Mouse (Mus musculus): ENCODE data around the gene Tmem192. TPM values are rescaled to one million over a fixed set of nuclear protein-coding genes. Genes with fewer than 3 reads are reported as not detected.

The Tmem192 gene
- polyA plus RNA-seq, 1 experiment from 2014 or later: 34.8 TPM

Other genes with a start within 250 kb of the Tmem192 start
- 46.5 and 55.0 TPM in 2 replicates for gene Msmo1, start 213.4 kb upstream of the Tmem192 start, polyA plus RNA-seq (2014; fragmentation: Nextera tagmentation; extraction: Ambion mirVana)
- 13.1 and 13.9 TPM in 2 replicates for gene Klhl2, start 97.2 kb upstream of the Tmem192 start, polyA plus RNA-seq (2014; fragmentation: Nextera tagmentation; extraction: Ambion mirVana)
- gene Trim75, start 40.6 kb downstream of the Tmem192 start, polyA plus RNA-seq (2014; fragmentation: Nextera tagmentation; extraction: Ambion mirVana): 0.11 TPM in 1 of 2 replicates, not detected in the other
- 0.16 and 0.24 TPM in 2 replicates for gene Trim61, start 71.3 kb downstream of the Tmem192 start, polyA plus RNA-seq (2014; fragmentation: Nextera tagmentation; extraction: Ambion mirVana)
- gene Trim60, start 71.4 kb downstream of the Tmem192 start, polyA plus RNA-seq (2014; fragmentation: Nextera tagmentation; extraction: Ambion mirVana): not detected in 2 replicates
- 5.1 and 7.1 TPM in 2 replicates for gene Apela, start 90.2 kb downstream of the Tmem192 start, polyA plus RNA-seq (2014; fragmentation: Nextera tagmentation; extraction: Ambion mirVana)
- not detected in 2 replicates for gene Gm10663, start 127.8 kb downstream of the Tmem192 start, polyA plus RNA-seq (2014; fragmentation: Nextera tagmentation; extraction: Ambion mirVana)
- gene BC030870, start 182.4 kb downstream of the Tmem192 start, polyA plus RNA-seq (2014; fragmentation: Nextera tagmentation; extraction: Ambion mirVana): not detected in 2 replicates